Mouse (Mus musculus): ENCODE results near the gene Trpc4ap. TPM values are rescaled to one million over a fixed set of nuclear protein-coding genes. Genes with fewer than 3 reads are reported as not detected.

Trpc4ap gene
- total and polyA plus RNA-seq, 2 experiments from 2014 or later: 127 to 169 TPM

- H3K36me3 ChIP-seq (ENCODE audit: insufficient read depth, low read length): peaks cover 26% of the 10 kb centered on the region
- 0 out of 2 replicates have a peak overlapping the region, but pooled peaks have one; percentile 17 for H3K9ac ChIP-seq (replicated peaks; ENCODE audit: low read length)
- WGBS: 30% methylated on average over 43 of the region's 43 CpGs
- ATAC-seq: no peak
- no peak for DNase-seq (ENCODE audit: low spot score)
- no peak overlapping the region for H3K4me2 ChIP-seq (ENCODE audit: low read depth, low read length)
- no peaks in the 10 kb centered on the region for H3K27me3 ChIP-seq (ENCODE audit: insufficient read depth, low read length)
- H3K4me3 ChIP-seq (ENCODE audit: low read length): no peak overlapping the region
- H3K4me1 ChIP-seq (ENCODE audit: insufficient read depth, low read length): no peaks in the 10 kb centered on the region
- H3K27ac ChIP-seq: no peak overlapping the region; the same call in 1 of the 2 replicates
- no peak for TF ChIP-seq CTCF (IDR thresholded peaks at IDR 0.05; ENCODE audit: low read depth)
- H3K9me3 ChIP-seq (ENCODE audit: low read length): no peaks in the 10 kb centered on the region
These were observed 61.4 kb downstream of the Trpc4ap start for GRCm38 (mm10) chr2:155630590-155631416.

- H3K9ac ChIP-seq (replicated peaks; ENCODE audit: low read length): no peak overlapping the region
- H3K27me3 ChIP-seq (ENCODE audit: insufficient read depth, low read length): no peaks in the 10 kb centered on the region
- no peak for DNase-seq (ENCODE audit: low spot score)
These were observed 62.0 kb downstream of the Trpc4ap start for GRCm38 (mm10) chr2:155630153-155630552.

GRCm38 (mm10) chr2:155629231-155629661 is 62.9 kb downstream of the Trpc4ap start:
- no peaks in the 10 kb centered on the region for H3K9me3 ChIP-seq (ENCODE audit: low read length)
- peak overlapping the region; percentile 59; the same call in 1 of the 2 replicates for H3K27ac ChIP-seq
- no peaks in the 10 kb centered on the region for H3K27me3 ChIP-seq (ENCODE audit: insufficient read depth, low read length)
- no peaks in the 10 kb centered on the region for H3K4me1 ChIP-seq (ENCODE audit: insufficient read depth, low read length)
- WGBS: under 1% methylated on average over 29 of the region's 35 CpGs
- DNase-seq (ENCODE audit: low spot score) (peak; percentile 80), ATAC-seq (peak; percentile 73)
- H3K4me2 ChIP-seq (ENCODE audit: low read depth, low read length): peak overlapping the region; percentile 64
- H3K36me3 ChIP-seq (ENCODE audit: insufficient read depth, low read length): peaks cover 10% of the 10 kb centered on the region
- peak overlapping the region; percentile 53 for H3K9ac ChIP-seq (replicated peaks; ENCODE audit: low read length)
- no peak; the same call in 1 of the 2 replicates for TF ChIP-seq CTCF (IDR thresholded peaks at IDR 0.05; ENCODE audit: low read depth)
- peak overlapping the region; percentile 32 for H3K4me3 ChIP-seq (ENCODE audit: low read length)

More at GRCm38 (mm10) chr2:155630153-155630552, 62.0 kb downstream of the Trpc4ap start:
- Histone ChIP-seq H3K27ac (no peak overlapping the region; the same call in 1 of the 2 replicates), H3K9me3 (ENCODE audit: low read length) (no peaks in the 10 kb centered on the region), H3K36me3 (ENCODE audit: insufficient read depth, low read length) (peaks cover 19% of the 10 kb centered on the region), H3K4me1 (ENCODE audit: insufficient read depth, low read length) (no peaks in the 10 kb centered on the region), H3K4me3 (ENCODE audit: low read length) (no peak overlapping the region), H3K4me2 (ENCODE audit: low read depth, low read length) (no peak overlapping the region)
- TF ChIP-seq CTCF (IDR thresholded peaks at IDR 0.05; ENCODE audit: low read depth): peak; percentile 32
- no peak for ATAC-seq
- WGBS: 35% methylated on average over 20 of the region's 20 CpGs

- H3K4me3 ChIP-seq (ENCODE audit: low read length): no peak overlapping the region
- WGBS: 79% methylated on average over 13 of the region's 13 CpGs
- no peaks in the 10 kb centered on the region for H3K27me3 ChIP-seq (ENCODE audit: insufficient read depth, low read length)
- peaks cover 5% of the 10 kb centered on the region; the same call in 1 of the 2 replicates for H3K36me3 ChIP-seq (ENCODE audit: insufficient read depth, low read length)
- ATAC-seq (0 out of 2 replicates have a peak, but pooled peaks have one; percentile 1), DNase-seq (ENCODE audit: low spot score) (no peak)
- H3K4me1 ChIP-seq (ENCODE audit: insufficient read depth, low read length): no peaks in the 10 kb centered on the region
- no peaks in the 10 kb centered on the region for H3K9me3 ChIP-seq (ENCODE audit: low read length)
- H3K9ac ChIP-seq (replicated peaks; ENCODE audit: low read length): peak overlapping the region; percentile 53
- TF ChIP-seq CTCF (IDR thresholded peaks at IDR 0.05; ENCODE audit: low read depth): peak; percentile 3; the same call in 1 of the 2 replicates
- no peak overlapping the region for H3K27ac ChIP-seq
- H3K4me2 ChIP-seq (ENCODE audit: low read depth, low read length): no peak overlapping the region
These were observed 63.7 kb downstream of the Trpc4ap start for GRCm38 (mm10) chr2:155628519-155628918.

GRCm38 (mm10) chr2:155628112-155628511 is 64.1 kb downstream of the Trpc4ap start:
- no peaks in the 10 kb centered on the region for H3K27me3 ChIP-seq (ENCODE audit: insufficient read depth, low read length)

GRCm38 (mm10) chr2:155627030-155627738 is 65.0 kb downstream of the Trpc4ap start:
- Histone ChIP-seq H3K9me3 (ENCODE audit: low read length) (no peaks in the 10 kb centered on the region), H3K4me3 (ENCODE audit: low read length) (no peak overlapping the region), H3K36me3 (ENCODE audit: insufficient read depth, low read length) (peaks cover 3% of the 10 kb centered on the region; the same call in 1 of the 2 replicates), H3K4me2 (ENCODE audit: low read depth, low read length) (no peak overlapping the region), H3K27ac (no peak overlapping the region), H3K9ac (replicated peaks; ENCODE audit: low read length) (no peak overlapping the region), H3K4me1 (ENCODE audit: insufficient read depth, low read length) (no peaks in the 10 kb centered on the region), H3K27me3 (ENCODE audit: insufficient read depth, low read length) (no peaks in the 10 kb centered on the region)
- WGBS: 54% methylated on average over 21 of the region's 21 CpGs
- peak; percentile 97 for TF ChIP-seq CTCF (IDR thresholded peaks at IDR 0.05; ENCODE audit: low read depth)
- DNase-seq (ENCODE audit: low spot score): peak; percentile 87
- no peak for ATAC-seq

More at GRCm38 (mm10) chr2:155628112-155628511, 64.1 kb downstream of the Trpc4ap start:
- no peak for TF ChIP-seq CTCF (IDR thresholded peaks at IDR 0.05; ENCODE audit: low read depth)
- Histone ChIP-seq H3K4me3 (ENCODE audit: low read length) (no peak overlapping the region), H3K9me3 (ENCODE audit: low read length) (no peaks in the 10 kb centered on the region), H3K27ac (no peak overlapping the region), H3K4me2 (ENCODE audit: low read depth, low read length) (no peak overlapping the region), H3K4me1 (ENCODE audit: insufficient read depth, low read length) (no peaks in the 10 kb centered on the region), H3K36me3 (ENCODE audit: insufficient read depth, low read length) (peaks cover 5% of the 10 kb centered on the region; the same call in 1 of the 2 replicates), H3K9ac (replicated peaks; ENCODE audit: low read length) (no peak overlapping the region)
- DNase-seq (ENCODE audit: low spot score): no peak
- no peak for ATAC-seq
- 91% methylated on average over 9 of the region's 9 CpGs for WGBS
